Mouse (Mus musculus) neural tube, embryonic 10.5 days (tissue): Measurements from ENCODE around the gene Sec24c.
A peak's percentile ranks its signal among the peaks of the same experiment; 100 is the strongest.
"Not testable (repeated sequence)": the region's sequence is repeated elsewhere in the genome, so short reads cannot be mapped to it uniquely, and the experiment has no call there.

ENCODE experiments used
- DNase-seq: peaks from one replicate; pipeline ENCODE4 v3.0.0-alpha.2; 2017; ENCODE audit warnings: low spot score; ENCODE audit errors: extremely low spot score

Gene Sec24c

GRCm38 (mm10) chr14:20674064-20674833 is at the start of gene Sec24c:
Gene Sec24c (plus strand): TSS chr14:20674308.
- DNase-seq: peak; percentile 100

- DNase-seq: no peak
These were observed 47.7 kb upstream of the Sec24c start for GRCm38 (mm10) chr14:20626447-20626846.

GRCm38 (mm10) chr14:20626971-20627370 is 47.1 kb upstream of the Sec24c start:
- no peak for DNase-seq

DNA sequence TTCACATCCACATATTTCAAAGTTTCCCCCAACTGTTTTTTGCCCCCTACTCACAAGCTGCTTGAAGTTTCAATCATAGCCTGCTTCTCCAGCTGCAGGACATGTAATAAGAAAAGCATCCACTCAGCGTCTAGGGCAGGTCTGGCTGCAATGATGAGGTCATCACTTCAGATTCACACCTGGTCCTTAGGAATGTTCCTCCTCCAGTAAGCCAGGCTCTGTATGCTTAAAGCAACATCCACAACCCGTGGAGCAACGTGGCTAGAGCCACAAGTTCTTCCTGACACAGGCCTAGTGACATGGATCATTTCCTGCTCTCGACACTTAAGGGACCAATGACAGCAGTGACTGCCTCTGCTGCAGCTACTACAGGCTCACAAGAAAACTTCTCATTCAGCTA is 42.9 kb upstream of the Sec24c start:
- no peak for DNase-seq

DNA sequence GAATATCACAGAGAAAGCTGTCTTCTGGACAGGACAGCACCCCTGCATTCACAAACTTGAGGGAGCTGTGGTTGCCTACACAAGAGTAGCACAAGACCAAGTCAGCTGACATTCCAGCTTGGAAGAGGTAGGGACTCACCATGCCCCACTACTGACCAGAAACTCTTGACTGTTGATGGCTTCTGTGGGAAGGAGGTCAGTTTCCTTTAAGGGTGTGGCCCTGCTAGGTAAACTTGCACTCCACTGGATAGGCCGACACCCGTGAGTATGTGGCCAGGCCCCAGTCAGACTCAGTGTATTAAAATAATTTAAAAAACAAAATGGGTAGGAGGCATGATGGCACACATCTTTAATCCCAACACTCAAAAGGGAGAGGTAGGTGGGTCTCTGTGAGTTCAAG is 38.6 kb upstream of the Sec24c start:
- DNase-seq: no peak

DNA sequence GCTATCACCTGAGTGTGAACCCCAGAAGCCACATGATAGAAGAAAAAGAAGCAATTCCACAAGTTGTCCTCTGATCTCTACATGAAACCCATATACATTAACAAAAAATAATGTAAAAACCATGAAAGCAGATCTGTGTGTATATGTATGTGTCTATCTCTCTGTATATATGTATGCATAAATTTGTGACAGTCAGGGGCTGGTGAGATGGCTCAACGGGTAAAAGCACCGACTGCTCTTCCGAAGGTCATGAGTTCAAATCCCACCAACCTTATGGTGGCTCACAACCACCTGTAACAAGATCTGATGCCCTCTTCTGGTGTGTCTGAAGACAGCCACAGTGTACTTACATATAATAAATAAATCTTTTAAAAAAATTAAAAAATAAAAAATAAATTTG is 37.1 kb upstream of the Sec24c start:
- DNase-seq: not testable (repeated sequence)

DNA sequence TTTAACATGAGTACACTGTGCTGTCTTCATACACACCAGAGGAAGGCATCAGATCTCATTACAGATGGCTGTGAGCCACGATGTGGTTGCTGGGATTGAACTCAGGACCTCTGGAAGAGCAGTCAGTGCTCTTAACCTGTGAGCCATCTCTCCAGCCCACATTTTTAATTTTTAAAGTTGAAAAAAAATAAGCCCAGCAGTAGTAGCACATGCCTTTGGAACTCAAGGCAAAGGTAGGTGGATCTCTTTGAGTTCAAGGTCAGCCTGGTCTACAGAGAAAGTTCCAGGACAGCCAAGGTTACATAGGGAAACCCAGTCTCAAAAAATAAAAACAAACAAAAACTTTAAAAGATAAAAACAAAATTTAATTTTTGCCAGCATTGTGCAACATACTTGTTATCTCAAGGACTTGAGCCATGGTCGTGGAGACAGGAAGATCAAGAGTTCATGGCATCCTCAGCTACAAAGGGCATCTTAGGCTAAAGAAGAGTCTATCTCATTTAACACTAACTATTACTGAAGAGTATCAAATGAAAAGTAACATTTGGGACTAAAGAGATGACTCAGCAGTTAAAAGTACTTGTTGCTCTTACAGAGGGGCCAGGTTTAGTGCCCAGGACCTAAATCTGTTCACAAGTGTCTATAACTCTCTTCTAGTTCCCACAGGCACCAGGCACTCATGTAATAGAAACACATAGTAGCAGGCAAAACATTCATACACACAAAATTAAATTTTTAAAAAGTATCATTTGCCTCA is 36.1 kb upstream of the Sec24c start:
- no peak for DNase-seq

DNA sequence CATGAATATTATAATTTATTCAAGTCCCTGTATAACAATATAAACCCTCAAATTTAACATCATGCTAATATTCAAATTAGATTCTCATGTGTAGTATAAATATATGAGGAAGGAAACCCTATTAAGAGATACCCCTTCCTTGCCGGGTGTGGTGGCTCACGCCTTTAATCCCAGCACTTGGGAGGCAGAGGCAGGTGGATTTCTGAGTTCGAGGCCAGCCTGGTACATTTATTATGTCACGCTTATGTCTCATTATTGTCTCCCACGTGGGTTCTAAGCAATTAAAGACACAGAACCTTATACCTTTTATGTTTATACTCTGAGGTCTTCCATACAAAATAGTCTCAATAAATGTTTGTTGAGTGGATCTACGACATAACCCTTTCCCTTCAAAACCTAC is 35.4 kb upstream of the Sec24c start:
- no peak for DNase-seq

DNA sequence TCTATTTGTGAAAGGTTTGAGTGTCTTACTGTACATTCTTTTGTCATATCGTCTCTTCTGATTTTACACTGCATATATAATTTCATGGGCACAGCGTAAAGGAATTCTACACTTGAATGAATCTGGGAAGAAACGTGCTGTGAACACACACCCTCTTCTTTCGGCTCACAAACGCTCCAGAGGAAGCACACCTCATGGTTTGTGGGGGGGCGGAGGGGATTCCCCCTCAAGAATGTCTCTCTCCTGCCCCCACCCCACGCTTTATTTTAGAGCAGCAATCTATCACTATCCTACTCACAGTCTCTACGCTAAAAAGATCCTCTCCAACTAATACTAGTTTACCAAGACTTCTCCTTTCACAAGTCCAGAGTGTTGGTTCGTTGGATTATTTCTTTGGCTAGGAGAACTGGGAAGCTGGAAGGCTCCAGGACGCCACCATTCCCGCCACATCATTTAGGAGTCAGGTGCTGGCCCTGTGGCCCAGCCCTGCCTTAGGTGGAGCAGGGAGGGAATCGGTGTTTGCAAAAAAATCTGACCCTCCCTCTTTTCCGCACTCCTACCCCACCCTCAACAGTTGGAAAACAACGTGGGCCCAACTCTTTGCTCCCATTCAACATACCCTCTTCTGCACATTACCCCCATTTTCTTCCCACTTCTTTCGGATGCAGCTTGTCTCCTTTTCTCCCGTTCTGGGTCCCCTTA is 34.0 kb upstream of the Sec24c start:
- peak; percentile 28 for DNase-seq

GRCm38 (mm10) chr14:20640644-20641437 is 33.3 kb upstream of the Sec24c start, which contains the start of gene Usp54:
Gene Usp54 (minus strand): TSS chr14:20641063.
- peak; percentile 98 for DNase-seq

- no peak for DNase-seq
These were observed 32.7 kb upstream of the Sec24c start for GRCm38 (mm10) chr14:20641438-20641875.

DNA sequence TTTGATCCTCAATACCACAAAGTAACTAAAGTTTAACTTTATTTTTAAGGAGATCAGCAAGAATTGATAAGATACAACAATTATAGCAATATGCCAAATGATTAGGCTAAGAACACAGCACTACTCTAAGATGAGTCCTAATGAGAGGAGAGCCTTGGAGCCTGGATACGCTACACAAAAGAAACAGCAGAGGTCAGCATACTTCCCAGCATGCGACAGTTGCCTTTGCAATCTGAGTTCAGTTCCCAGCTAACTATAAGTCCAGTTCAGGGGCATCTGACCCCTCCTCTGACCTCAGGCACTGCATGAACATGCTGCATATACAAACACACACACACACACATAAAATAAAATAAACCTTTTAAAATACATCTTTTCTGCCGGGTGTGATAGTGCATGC is 28.6 kb upstream of the Sec24c start:
- no peak for DNase-seq

DNA sequence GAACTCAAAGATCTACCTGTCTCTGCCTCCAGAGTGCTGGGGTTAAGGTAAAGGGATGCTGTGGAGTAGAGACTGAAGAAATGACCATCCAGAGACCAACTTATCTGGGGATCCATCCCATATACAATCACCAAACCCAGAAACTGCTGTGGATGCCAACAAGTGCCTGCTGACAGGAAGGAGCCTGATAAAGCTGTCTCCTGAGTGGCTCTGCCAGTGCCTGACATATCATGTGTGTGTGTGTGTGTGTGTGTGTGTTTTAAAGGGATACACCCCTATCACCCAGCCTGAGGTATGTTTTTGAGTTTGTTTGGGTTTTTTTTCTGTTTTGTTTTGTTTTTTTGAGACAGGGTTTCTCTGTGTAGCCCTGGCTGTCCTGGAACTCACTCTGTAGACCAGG is 27.7 kb upstream of the Sec24c start:
- no peak for DNase-seq

- DNase-seq: no peak
These were observed 23.1 kb upstream of the Sec24c start for GRCm38 (mm10) chr14:20651000-20651399.

- DNase-seq: no peak
These were observed 22.3 kb upstream of the Sec24c start for GRCm38 (mm10) chr14:20651722-20652256.

GRCm38 (mm10) chr14:20654690-20655421 is 19.3 kb upstream of the Sec24c start:
- DNase-seq: no peak

GRCm38 (mm10) chr14:20655731-20656130 is 18.4 kb upstream of the Sec24c start:
- DNase-seq: no peak

GRCm38 (mm10) chr14:20656361-20656760 is 17.7 kb upstream of the Sec24c start, which contains the start of gene Myoz1:
Gene Myoz1 (minus strand): TSS chr14:20656540.
- DNase-seq: no peak

GRCm38 (mm10) chr14:20658326-20658725 is 15.8 kb upstream of the Sec24c start:
- peak; percentile 34 for DNase-seq

DNA sequence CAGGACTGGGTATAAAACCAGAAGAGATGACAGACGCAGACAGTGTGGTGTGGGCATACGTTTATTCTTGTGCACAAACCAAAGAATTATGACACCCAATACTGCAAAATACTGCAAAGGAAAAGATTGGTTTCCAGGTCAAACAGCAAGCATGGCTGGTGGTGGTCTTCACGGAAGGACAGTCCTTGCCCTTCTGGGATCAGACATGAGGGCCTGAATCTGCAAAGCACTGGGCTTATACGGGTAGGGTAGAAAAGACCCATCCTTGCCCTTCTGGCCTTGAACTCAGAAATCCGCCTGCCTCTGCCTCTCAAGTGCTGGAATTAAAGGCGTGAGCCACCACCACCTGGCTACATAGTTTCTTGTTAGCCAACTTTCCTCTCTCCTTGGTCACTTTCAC is 15.2 kb upstream of the Sec24c start:
- DNase-seq: no peak
